Mouse (Mus musculus) neural tube, embryonic 11.5 days (tissue): ENCODE measurements around the gene Pip4k2b. TPM values are rescaled to one million over a fixed set of nuclear protein-coding genes. Genes with fewer than 3 reads are reported as not detected.
A peak's percentile ranks its signal among the peaks of the same experiment; 100 is the strongest.

Experiments
- ATAC-seq: fragments of 200-750 bp; cut with Nextera tagmentation; 2 replicates; pipeline ENCODE4 v1.8.0; 2017; ENCODE audit warnings: moderate number of reproducible peaks, mild to moderate bottlenecking, moderate TSS enrichment, moderate library complexity; ENCODE audit not compliant: insufficient read depth, low FRiP score, low TSS enrichment
- DNase-seq: peaks from one replicate; pipeline ENCODE4 v3.0.0-alpha.2; 2015; ENCODE audit warnings: low spot score
- H3K27ac ChIP-seq: fragments of 300-500 bp; sonication (generic); 2 replicates; pipeline ENCODE4 v1.5.1; 2014; ENCODE audit warnings: low read depth, mild to moderate bottlenecking, low read length
- H3K27me3 ChIP-seq: fragments of 300-500 bp; sonication (generic); 2 replicates; pipeline ENCODE4 v1.6.1; 2014; ENCODE audit warnings: mild to moderate bottlenecking, low read length, mixed read lengths; ENCODE audit not compliant: control insufficient read depth, insufficient read depth
- H3K36me3 ChIP-seq: fragments of 300-500 bp; sonication (generic); 2 replicates; pipeline ENCODE4 v1.6.1; 2014; ENCODE audit warnings: mild to moderate bottlenecking, low read length, moderate library complexity, mixed read lengths; ENCODE audit not compliant: control insufficient read depth, insufficient read depth
- H3K4me1 ChIP-seq: fragments of 300-500 bp; sonication (generic); 2 replicates; pipeline ENCODE4 v1.6.1; 2014; ENCODE audit warnings: low read length, mixed read lengths; ENCODE audit not compliant: control insufficient read depth, insufficient read depth
- H3K4me2 ChIP-seq: fragments of 300-500 bp; sonication (generic); 2 replicates; pipeline ENCODE4 v1.6.1; 2014; ENCODE audit warnings: low read depth, mild to moderate bottlenecking, moderate library complexity
- H3K4me3 ChIP-seq: fragments of 300-500 bp; sonication (generic); 2 replicates; pipeline ENCODE4 v1.5.1; 2014; ENCODE audit warnings: low read depth, low read length
- H3K9ac ChIP-seq: fragments of 300-500 bp; sonication (generic); 2 replicates; pipeline ENCODE4 v1.6.1; 2014; ENCODE audit warnings: mild to moderate bottlenecking, low read length
- H3K9me3 ChIP-seq: fragments of 300-500 bp; sonication (generic); 2 replicates; pipeline ENCODE4 v1.6.1; 2016; ENCODE audit warnings: low read length; ENCODE audit not compliant: control insufficient read depth
- WGBS: fragments of 180-500 bp; shearing (Covaris S2); extraction: QIAGEN DNeasy Blood & Tissue Kit; methylation state at CpG from one replicate; pipeline ENCODE4 v1.1.7; 2014; 5-methylcytosine and 5-hydroxymethylcytosine counted together
- polyA plus RNA-seq: library from polyadenylated mRNA; unstranded; fragments of >200 nt; fragmentation: Nextera tagmentation; extraction: Ambion mirVana; gene quantifications from 2 replicates; pipeline ENCODE4 v1.2.1, GENCODE M21; 2014

Pip4k2b gene
- polyA plus RNA-seq, 1 experiment from 2014 or later = 2.8 TPM

DNA sequence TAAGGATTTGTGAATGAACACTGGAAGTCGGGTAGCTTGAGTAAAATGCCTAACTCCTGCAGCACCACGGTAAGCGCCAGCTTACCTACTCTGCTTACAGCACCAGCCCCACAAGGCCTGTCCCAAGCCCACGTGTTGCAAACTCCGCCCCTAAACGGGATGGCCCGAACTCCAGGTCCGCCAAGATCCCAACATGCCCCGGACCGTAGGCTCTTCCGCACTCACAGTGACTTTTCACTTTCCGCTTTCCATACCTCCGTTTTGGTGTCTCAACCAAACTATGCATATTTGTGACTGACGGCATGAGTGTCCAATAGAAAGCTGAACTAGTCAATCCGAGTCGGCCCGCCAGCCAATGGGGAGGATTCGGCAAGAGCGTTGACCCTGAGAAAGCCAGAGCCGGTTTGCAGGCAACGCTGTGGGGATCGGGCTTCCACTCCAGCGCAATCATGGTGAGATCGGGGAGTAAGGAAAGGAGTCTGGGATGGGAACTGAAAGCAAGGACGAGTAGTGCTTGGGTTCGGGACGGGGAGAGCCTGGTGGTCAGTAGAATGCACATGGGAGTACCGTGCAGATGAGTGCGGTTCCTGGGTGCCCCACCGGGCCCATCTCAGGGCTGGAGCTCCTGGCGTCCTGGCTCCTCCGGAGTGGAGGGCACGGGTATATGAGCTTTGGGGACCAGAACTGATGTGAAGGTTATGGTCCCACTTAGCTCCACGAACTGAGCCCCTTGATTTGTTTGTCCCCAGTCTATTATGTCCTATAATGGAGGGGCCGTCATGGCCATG lies 41.3 kb downstream of the Pip4k2b start, which contains the start of gene Psmb3:
TSS of gene Psmb3 (plus strand) at position 361 of the 788 bp plus-strand sequence.
- Histone ChIP-seq H3K4me2 (peak within 1 kb of the TSS; percentile 93), H3K36me3 (peaks cover 7% of the 10 kb centered on the region), H3K27me3 (no peaks in the 10 kb centered on the region), H3K4me3 (peak within 1 kb of the TSS; percentile 83), H3K27ac (peak within 1 kb of the TSS; percentile 79), H3K9ac (peak within 1 kb of the TSS; percentile 84), H3K9me3 (no peaks in the 10 kb centered on the region), H3K4me1 (peaks cover 26% of the 10 kb centered on the region)
- under 1% methylated on average over 35 of the region's 35 CpGs for WGBS
- DNase-seq (peak; percentile 95), ATAC-seq (peak; percentile 77)

DNA sequence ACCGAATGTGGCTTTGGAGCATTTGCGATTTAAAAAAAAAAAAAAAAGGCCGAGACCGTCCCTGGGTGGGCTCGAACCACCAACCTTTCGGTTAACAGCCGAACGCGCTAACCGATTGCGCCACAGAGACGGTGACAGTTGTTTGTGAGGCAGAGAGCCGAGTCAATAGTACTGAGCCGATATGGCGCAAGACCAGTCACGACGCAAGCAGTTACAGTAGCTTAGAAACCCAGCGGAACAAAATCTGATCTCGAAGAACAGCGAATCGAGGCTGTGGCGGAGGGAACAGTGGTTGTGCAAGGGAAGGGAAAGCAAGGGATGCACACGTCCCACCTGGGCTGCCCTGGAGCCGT lies 42.1 kb downstream of the Pip4k2b start:
- under 1% methylated on average over 24 of the region's 24 CpGs for WGBS
- Histone ChIP-seq H3K9ac (peak overlapping the region; percentile 66), H3K4me2 (peak overlapping the region; percentile 93), H3K36me3 (peaks cover 7% of the 10 kb centered on the region), H3K27ac (peak overlapping the region; percentile 79), H3K27me3 (no peaks in the 10 kb centered on the region), H3K9me3 (no peaks in the 10 kb centered on the region), H3K4me1 (peaks cover 35% of the 10 kb centered on the region), H3K4me3 (peak overlapping the region; percentile 83)
- DNase-seq (peak; percentile 89), ATAC-seq (no peak)

DNA sequence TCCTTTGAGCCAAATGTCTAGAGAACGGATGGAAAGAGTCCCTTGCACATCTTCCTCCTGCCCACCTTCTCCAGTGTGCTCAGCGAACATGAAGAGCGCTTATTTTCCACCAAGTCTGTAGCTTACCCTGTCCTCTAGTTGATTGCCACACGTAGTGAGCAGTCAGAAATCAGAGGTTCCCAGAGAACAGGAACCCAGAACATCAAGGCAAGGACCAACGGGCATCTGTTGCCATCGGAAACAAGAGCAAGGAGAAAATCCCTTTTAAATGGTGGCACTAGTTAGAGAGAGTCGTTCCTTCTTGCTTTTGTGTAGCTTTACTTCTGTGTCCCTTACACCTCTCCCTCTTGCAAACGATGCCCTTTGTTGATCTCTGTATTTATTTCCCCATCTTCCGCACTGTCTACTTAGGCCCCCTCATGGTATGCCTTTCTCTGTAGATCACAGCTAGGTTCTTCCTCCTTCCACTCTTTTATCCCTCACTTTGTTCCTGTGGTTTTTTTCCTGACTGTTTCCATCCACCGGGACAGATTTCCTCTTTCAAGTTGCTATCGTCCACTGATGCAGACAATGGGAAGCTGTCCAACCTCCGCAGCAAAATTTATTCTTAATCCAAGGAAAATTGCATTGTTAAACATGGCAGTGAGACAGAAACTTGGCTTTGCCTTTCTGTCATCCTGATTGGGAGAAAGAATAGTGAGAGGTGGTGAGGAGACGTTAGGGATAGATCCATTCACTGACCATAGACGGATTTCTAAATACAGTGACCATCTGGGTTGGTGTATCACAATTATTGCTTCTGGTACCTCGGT lies 42.7 kb downstream of the Pip4k2b start:
- no peak overlapping the region for H3K27ac ChIP-seq
- no peaks in the 10 kb centered on the region for H3K27me3 ChIP-seq
- H3K9ac ChIP-seq = no peak overlapping the region
- DNase-seq (no peak), ATAC-seq (no peak)
- WGBS = 54% methylated on average over 15 of the region's 15 CpGs
- H3K4me1 ChIP-seq = peaks cover 41% of the 10 kb centered on the region
- peak overlapping the region; percentile 93 for H3K4me2 ChIP-seq
- H3K36me3 ChIP-seq = peaks cover 1% of the 10 kb centered on the region; the same call in 1 of the 2 replicates
- H3K9me3 ChIP-seq = no peaks in the 10 kb centered on the region
- H3K4me3 ChIP-seq = peak overlapping the region; percentile 83

DNA sequence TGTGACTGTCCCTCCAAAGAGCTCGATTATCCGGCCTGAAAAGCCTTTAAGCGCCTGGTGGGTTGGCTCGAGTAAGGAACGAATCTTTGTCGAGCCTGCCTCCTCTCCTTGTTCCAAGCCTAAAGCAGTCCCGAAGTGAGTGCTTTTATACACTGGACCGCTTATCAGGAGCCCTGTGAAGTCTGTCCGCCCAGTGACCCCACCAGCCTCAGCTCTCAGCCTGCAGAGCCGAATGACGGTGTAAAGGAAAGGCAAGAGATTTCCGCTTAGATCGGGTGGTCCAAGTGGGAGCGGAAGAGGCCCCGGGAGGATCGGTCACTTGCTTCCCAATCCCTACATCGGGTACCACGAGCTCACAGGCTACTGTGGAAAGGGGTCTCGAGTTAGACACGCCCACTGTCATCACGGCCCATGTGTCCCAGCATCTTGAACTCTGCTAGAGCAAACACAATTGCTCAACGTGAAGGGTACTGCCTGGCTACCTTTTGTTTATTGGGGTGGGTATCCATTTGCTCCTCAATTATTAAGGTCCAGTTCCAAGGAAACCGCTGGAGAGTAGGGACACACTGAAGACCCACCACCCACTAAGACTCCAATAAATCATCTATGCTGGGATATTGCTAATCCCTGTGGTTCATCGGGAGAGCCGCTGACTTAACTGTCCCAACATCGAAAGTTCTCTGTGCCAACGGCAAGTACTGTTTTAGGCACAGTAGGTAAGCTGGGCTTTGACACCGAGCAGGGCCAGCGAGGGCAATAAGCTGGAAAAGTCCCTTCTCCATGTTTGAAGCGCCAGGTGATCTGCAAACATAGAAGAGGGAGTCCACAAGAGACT lies 43.5 kb downstream of the Pip4k2b start:
- Histone ChIP-seq H3K4me2 (peak overlapping the region; percentile 93), H3K9ac (peak overlapping the region; percentile 88), H3K4me1 (peaks cover 49% of the 10 kb centered on the region), H3K36me3 (no peaks in the 10 kb centered on the region), H3K27ac (peak overlapping the region; percentile 97), H3K4me3 (peak overlapping the region; percentile 79), H3K9me3 (no peaks in the 10 kb centered on the region), H3K27me3 (no peaks in the 10 kb centered on the region)
- DNase-seq = peak; percentile 60
- 16% methylated on average over 30 of the region's 30 CpGs for WGBS
- ATAC-seq = no peak

DNA sequence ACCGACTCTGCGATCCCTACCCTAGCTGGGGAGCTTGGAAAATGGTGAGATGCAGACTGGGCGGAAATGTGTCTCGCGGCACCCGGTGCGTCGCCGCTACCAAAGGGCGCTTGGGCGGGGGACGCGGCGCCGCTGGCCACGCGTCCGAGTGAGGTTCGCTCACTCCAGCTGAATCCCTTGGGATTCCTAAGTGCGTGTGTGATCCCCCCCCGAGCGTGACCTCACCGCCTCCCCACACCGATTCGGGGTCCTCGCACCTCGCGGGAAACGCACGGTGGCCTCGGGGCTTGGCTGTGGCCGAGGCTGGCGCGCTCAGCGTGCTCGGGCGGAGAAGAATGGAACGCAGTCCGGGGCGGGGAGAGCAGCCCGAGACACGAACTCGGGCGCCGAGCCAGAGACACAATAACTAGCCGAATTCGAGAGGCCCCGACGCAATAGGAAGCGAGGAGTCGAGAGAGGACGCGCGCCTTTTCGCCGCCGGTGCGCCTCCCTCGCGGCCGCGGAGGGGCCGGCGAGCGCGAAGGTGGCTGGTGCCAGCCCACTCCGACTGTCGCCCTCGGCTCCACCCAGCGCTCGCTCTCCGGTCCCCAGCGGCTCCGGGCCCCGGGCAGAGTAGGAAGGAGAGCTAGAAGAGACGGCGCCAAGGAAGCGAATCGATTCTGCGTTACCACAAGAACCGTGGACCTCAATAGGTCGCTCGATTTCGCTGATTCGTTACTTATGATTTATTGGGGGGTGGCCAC lies 44.3 kb downstream of the Pip4k2b start, which contains the start of gene Pcgf2:
TSS of gene Pcgf2 (minus strand) at position 495 of the 743 bp plus-strand sequence.
- Histone ChIP-seq H3K36me3 (no peaks in the 10 kb centered on the region), H3K4me1 (peaks cover 57% of the 10 kb centered on the region), H3K27ac (peak within 1 kb of the TSS; percentile 97), H3K27me3 (no peaks in the 10 kb centered on the region), H3K9me3 (no peaks in the 10 kb centered on the region), H3K4me3 (peak within 1 kb of the TSS; percentile 79), H3K9ac (peak within 1 kb of the TSS; percentile 95), H3K4me2 (peak within 1 kb of the TSS; percentile 93)
- under 1% methylated on average over 85 of the region's 85 CpGs for WGBS
- DNase-seq (peak; percentile 82), ATAC-seq (peak; percentile 10)

DNA sequence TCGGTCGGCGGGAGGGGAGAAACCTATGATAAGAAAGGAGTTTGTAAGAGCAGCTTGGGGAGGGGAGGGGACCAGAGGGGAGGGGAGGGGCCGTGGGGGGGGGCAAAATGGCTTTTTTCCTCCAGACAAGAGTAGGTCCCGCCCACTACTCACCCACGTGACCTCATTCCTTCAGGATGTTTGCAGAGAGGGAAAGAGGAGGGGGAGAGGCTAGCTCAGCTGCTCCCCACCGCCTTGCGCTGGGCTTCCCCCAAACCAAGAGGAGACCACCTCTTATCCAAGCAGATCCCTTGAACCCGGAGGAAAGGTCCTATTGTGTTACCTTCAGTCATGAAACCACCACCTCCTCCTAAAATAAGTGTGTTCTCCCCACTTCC lies 44.9 kb downstream of the Pip4k2b start:
- peak overlapping the region; percentile 79 for H3K4me3 ChIP-seq
- peaks cover 63% of the 10 kb centered on the region for H3K4me1 ChIP-seq
- peak overlapping the region; percentile 97 for H3K27ac ChIP-seq
- peak overlapping the region; percentile 93 for H3K4me2 ChIP-seq
- H3K9ac ChIP-seq = peak overlapping the region; percentile 95
- peak; percentile 45 for ATAC-seq
- DNase-seq = peak; percentile 93
- no peaks in the 10 kb centered on the region for H3K36me3 ChIP-seq
- H3K27me3 ChIP-seq = no peaks in the 10 kb centered on the region
- H3K9me3 ChIP-seq = no peaks in the 10 kb centered on the region
- WGBS = 0% methylated on average over 6 of the region's 9 CpGs

DNA sequence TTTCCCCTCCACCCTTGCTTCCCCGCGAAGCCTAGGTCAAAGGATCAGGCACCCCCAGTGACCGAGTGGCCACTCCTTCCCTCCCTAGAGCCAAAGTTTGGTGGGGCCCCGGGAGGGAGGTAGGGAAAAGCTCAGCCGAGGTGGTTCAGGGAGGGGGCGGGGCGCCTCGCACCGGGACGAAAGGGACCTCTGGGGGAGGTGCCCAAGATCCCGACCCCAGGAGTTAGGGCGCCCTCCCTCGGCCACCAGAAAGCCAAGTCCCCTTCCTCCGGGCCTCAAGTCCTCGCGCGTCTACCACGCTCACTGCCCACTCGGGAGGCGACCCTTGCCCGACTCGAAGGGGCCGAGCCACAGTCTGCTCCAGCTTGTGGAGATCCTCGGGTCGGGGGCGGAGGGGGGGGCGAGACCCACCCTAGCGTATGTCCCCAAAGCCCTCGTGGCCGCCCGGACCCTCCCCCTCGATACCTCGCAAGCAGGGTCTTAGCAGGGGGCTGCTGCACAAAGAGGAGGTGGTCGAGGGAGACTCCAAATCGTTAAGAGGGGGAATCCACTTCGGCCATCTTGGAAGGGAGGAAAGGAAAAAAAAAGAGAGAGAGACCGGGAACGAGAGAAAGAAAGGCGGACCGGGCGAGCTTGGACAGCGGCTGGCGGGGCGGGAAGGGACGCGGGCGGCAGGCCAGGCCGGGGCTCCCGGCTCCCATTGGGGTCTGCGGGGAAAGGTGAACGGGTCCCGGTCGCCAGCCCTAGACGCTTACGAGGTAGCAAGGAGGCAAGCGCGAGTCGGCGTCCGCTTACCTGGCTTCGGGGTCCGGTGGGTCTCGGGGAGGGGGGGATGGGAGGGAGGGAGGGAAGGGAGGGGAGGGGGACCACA lies 45.5 kb downstream of the Pip4k2b start:
- Histone ChIP-seq H3K9ac (peak overlapping the region; percentile 95), H3K36me3 (no peaks in the 10 kb centered on the region), H3K4me1 (peaks cover 59% of the 10 kb centered on the region), H3K27me3 (no peaks in the 10 kb centered on the region), H3K27ac (peak overlapping the region; percentile 97), H3K9me3 (no peaks in the 10 kb centered on the region), H3K4me3 (peak overlapping the region; percentile 79), H3K4me2 (peak overlapping the region; percentile 93)
- peak; percentile 1; the same call in 1 of the 2 replicates for ATAC-seq
- DNase-seq = peak; percentile 81
- under 1% methylated on average over 49 of the region's 63 CpGs for WGBS
